Mouse (Mus musculus) lung, postnatal 0 days (tissue): ENCODE data around the gene Gpnmb.

ENCODE experiments used
- CTCF ChIP-seq: IDR thresholded peaks from 2 replicates; pipeline ENCODE4 v1.5.1; 2016; ENCODE audit warnings: antibody characterized with exemption, mild to moderate bottlenecking
- EP300 ChIP-seq: IDR thresholded peaks from 2 replicates; pipeline ENCODE4 v1.6.1; 2016; ENCODE audit warnings: antibody characterized with exemption, mild to moderate bottlenecking, control low read depth

DNA sequence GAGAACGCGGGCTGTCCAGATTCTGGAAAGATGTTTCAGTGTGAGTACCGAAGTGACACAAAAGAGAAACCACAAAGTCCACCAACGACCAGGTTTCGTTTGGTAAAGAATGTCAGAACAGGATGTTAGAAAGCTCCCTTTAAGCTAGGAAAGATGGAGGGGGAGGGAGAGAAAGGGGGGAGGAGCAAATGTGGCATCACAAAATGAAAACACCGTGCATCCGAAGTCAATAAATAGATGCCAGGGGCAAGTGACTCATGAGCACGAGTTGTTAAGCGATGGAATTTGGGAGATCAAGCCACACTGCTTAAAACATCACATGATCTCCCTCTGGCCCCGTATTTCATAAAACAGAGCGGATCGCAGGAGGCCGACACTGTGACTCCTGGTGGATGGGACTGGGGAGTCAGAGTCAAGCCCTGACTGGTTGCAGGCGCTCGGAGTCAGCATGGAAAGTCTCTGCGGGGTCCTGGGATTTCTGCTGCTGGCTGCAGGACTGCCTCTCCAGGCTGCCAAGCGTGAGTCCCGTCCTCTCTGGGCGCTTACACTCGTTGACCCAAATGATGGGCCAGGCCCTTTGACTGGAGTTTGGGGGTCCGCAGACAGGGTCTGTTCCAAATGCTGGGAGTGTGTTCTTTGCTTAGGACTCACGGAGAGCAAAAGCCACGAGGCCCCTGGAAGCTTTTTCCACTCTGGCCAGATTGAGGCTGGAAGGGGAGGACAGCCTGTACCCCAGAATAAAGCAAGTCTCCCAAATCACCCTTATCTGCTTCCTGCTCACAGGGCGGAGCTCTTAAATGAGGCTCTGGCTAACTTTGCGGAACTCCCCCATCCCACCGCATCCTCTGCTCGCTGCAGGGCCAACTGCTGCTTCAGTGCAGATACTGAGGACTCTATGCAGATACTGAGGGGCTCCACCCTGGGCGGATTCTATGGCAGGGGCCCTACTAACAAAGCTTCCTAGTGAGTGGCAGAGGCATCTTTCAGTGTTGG, at the start of gene Gpnmb:
- no peak for TF ChIP-seq CTCF
- no peak for TF ChIP-seq EP300
